Mouse (Mus musculus) lung, postnatal 0 days (tissue): Measurements from ENCODE around the gene Slc9a7. TPM values are rescaled to one million over a fixed set of nuclear protein-coding genes. Genes with fewer than 3 reads are reported as not detected.

ENCODE experiments used
- ATAC-seq: fragments of 200-750 bp; cut with Nextera tagmentation; 2 replicates; pipeline ENCODE4 v1.8.0; 2017; ENCODE audit warnings: moderate library complexity
- DNase-seq: peaks from one replicate; pipeline ENCODE4 v3.0.0-alpha.2; 2016; ENCODE audit warnings: low spot score
- H3K27ac ChIP-seq: fragments of 300-500 bp; sonication (generic); 2 replicates; pipeline ENCODE4 v1.5.1; 2014; ENCODE audit warnings: antibody characterized with exemption, mild to moderate bottlenecking, low read length, mixed read lengths
- H3K27me3 ChIP-seq: fragments of 300-500 bp; sonication (generic); replicated peaks from 2 replicates; pipeline ENCODE4 v1.6.1; 2014; ENCODE audit warnings: low read length, mixed read lengths; ENCODE audit not compliant: insufficient read depth
- H3K36me3 ChIP-seq: fragments of 300-500 bp; sonication (generic); 2 replicates; pipeline ENCODE4 v1.6.1; 2014; ENCODE audit warnings: low read length, mixed read lengths; ENCODE audit not compliant: insufficient read depth
- H3K4me1 ChIP-seq: fragments of 300-500 bp; sonication (generic); 2 replicates; pipeline ENCODE4 v1.6.1; 2014; ENCODE audit warnings: antibody characterized with exemption, low read depth, low read length, mixed read lengths; ENCODE audit not compliant: insufficient read depth
- H3K4me2 ChIP-seq: fragments of 300-500 bp; sonication (generic); replicated peaks from 2 replicates; pipeline ENCODE4 v1.6.1; 2014; ENCODE audit warnings: low read depth, mild to moderate bottlenecking, low read length, moderate library complexity, mixed read lengths
- H3K4me3 ChIP-seq: fragments of 300-500 bp; sonication (generic); 2 replicates; pipeline ENCODE4 v1.5.1; 2014; ENCODE audit warnings: low read depth, low read length
- H3K9ac ChIP-seq: fragments of 300-500 bp; sonication (generic); replicated peaks from 2 replicates; pipeline ENCODE4 v1.6.1; 2014; ENCODE audit warnings: low read depth, mild to moderate bottlenecking
- H3K9me3 ChIP-seq: fragments of 300-500 bp; sonication (generic); 2 replicates; pipeline ENCODE4 v1.6.1; 2016; ENCODE audit warnings: low read length, mixed read lengths
- CTCF ChIP-seq: IDR thresholded peaks from 2 replicates; pipeline ENCODE4 v1.5.1; 2016; ENCODE audit warnings: antibody characterized with exemption, mild to moderate bottlenecking
- EP300 ChIP-seq: IDR thresholded peaks from 2 replicates; pipeline ENCODE4 v1.6.1; 2016; ENCODE audit warnings: antibody characterized with exemption, mild to moderate bottlenecking, control low read depth
- whole genome bisulfite sequencing: fragments of 180-500 bp; shearing (Covaris S2); extraction: QIAGEN DNeasy Blood & Tissue Kit; methylation state at CpG from one replicate; pipeline ENCODE4 v1.1.7; 2014; 5-methylcytosine and 5-hydroxymethylcytosine counted together
- polyA plus RNA-seq: library from polyadenylated mRNA; unstranded; fragments of >200 nt; fragmentation: Nextera tagmentation; extraction: Ambion mirVana; gene quantifications from 2 replicates; pipeline ENCODE4 v1.2.1, GENCODE M21; 2015

Slc9a7 gene
- polyA plus RNA-seq, 1 experiment from 2014 or later, result 0.54 TPM

DNA sequence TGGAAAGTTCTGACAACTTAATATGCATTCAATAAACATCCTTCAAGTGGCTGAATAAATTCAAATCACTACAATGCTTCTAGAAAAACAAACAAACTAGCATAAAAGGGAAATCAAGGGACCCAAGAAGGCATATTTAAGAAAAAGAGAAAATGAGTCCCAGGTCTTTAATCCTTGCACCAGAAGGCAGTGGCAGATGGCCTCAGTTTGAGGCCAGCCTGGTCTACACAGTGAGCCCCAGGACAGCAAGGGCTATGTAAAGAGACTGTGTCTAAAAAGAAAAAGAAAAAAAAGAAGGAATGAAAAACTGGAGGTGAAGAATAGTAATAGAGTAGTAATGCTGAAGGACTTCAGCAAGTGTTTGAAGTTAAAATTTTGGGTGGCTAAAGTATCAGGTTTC is 162.7 kb downstream of the Slc9a7 start:
- TF ChIP-seq EP300 (no peak), CTCF (no peak)
- H3K9me3 ChIP-seq, result no peaks in the 10 kb centered on the region
- ATAC-seq (no peak), DNase-seq (no peak)
- no peaks in the 10 kb centered on the region for H3K36me3 ChIP-seq
- H3K9ac ChIP-seq, result no peak overlapping the region
- H3K4me2 ChIP-seq, result no peak overlapping the region
- H3K4me3 ChIP-seq, result no peak overlapping the region
- H3K27me3 ChIP-seq, result no peaks in the 10 kb centered on the region
- no peaks in the 10 kb centered on the region for H3K4me1 ChIP-seq
- no peak overlapping the region for H3K27ac ChIP-seq

DNA sequence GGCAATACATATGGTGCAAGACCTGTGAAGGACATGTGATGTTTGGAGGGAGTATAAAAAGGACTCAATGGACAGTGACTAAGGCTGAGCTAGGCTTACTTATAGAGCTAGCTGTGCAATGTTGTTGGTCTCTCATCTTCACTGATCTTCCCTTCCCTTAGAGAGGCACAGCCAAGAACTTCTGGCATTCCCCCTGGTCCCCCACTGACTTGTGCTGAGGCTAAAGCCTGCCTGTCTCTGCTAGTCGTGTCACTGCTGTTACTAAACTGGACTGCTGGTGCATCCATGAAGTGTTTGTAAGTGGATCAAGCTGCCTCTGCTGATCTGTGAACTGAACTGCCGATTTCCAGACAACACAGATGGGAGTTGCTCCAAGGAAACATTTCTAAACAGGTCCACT is 166.1 kb downstream of the Slc9a7 start:
- WGBS, result 51% methylated on average over 2 of the region's 2 CpGs
- Histone ChIP-seq H3K4me1 (no peaks in the 10 kb centered on the region), H3K27me3 (no peaks in the 10 kb centered on the region), H3K36me3 (no peaks in the 10 kb centered on the region), H3K4me3 (no peak overlapping the region), H3K27ac (no peak overlapping the region), H3K9me3 (no peaks in the 10 kb centered on the region), H3K9ac (no peak overlapping the region), H3K4me2 (no peak overlapping the region)
- ATAC-seq, result no peak
- TF ChIP-seq EP300 (no peak), CTCF (no peak)
- no peak for DNase-seq

DNA sequence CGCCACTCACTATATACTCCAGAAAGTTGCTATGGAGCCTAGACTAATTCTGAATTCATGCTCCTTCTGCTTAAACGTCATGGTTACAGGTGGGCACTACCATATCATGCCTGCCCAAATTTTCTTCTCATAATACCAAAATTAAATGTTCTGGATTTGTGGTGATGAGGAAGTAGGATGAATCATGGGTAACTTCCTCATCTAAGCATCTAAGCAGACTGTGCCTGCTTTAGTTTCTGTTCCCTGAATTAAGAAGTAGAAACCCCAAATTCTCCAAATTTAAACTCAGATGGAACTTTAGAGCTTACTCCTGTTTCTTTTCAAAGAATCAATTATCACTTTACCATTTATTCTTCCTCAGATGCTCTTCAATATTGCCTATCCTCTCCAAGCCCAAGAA is 173.9 kb downstream of the Slc9a7 start:
- DNase-seq, result no peak
- H3K9ac ChIP-seq, result no peak overlapping the region
- H3K4me2 ChIP-seq, result no peak overlapping the region
- no peak overlapping the region for H3K27ac ChIP-seq
- H3K27me3 ChIP-seq, result no peaks in the 10 kb centered on the region
- H3K9me3 ChIP-seq, result no peaks in the 10 kb centered on the region
- no peak for ATAC-seq
- no peaks in the 10 kb centered on the region for H3K36me3 ChIP-seq
- no peak overlapping the region for H3K4me3 ChIP-seq
- 78% methylated on average over 2 of the region's 2 CpGs for WGBS
- no peaks in the 10 kb centered on the region for H3K4me1 ChIP-seq
- TF ChIP-seq CTCF (no peak), EP300 (no peak)

DNA sequence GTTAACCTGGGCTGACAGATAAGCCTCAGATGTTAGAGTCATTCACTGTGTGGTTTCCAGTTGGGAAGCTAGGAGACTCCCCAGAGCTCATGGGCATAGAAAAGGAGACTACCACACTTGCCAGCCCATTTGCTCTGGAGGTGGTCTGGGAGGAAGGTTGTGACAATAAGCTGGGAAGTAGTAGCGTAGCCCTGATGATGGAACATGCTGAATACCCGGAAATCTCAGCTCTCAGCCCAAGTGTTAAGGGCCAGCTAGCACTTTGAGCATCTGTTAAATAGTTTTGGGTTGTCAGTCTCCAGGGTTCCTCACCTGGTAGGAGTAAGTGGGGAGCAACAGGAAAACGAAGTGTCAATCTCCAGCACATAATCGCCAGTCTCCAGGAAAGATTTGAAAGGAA is 221.4 kb downstream of the Slc9a7 start:
- Histone ChIP-seq H3K27ac (no peak overlapping the region), H3K4me3 (no peak overlapping the region), H3K9ac (no peak overlapping the region), H3K36me3 (no peaks in the 10 kb centered on the region), H3K4me2 (no peak overlapping the region), H3K9me3 (no peaks in the 10 kb centered on the region), H3K4me1 (no peaks in the 10 kb centered on the region), H3K27me3 (no peaks in the 10 kb centered on the region)
- WGBS, result 49% methylated on average over 4 of the region's 4 CpGs
- ATAC-seq (no peak), DNase-seq (no peak)
- TF ChIP-seq CTCF (no peak), EP300 (no peak)

DNA sequence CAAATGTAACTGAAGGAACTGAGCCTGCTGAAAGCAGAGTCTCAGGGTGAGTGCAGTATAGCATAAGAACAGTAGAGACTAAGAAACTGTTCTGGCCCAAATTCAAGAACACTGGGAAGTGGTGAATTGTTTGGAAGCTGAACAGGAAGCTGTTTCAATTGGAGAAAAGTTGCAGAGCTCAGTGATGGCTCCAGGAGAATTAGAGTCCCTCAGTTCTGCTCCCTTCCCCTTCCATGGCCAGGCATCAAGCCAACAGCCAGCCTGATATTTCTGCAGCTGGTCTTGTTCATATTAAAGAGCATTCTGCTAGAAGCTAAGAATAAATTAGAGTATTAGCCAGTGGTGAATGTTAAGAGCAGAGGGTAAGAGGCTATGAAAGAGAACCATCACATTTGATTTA is 225.0 kb downstream of the Slc9a7 start:
- TF ChIP-seq CTCF (no peak), EP300 (no peak)
- H3K9ac ChIP-seq, result no peak overlapping the region
- H3K36me3 ChIP-seq, result no peaks in the 10 kb centered on the region
- no peak for DNase-seq
- no peak overlapping the region for H3K4me2 ChIP-seq
- H3K27me3 ChIP-seq, result no peaks in the 10 kb centered on the region
- ATAC-seq, result no peak
- H3K4me1 ChIP-seq, result no peaks in the 10 kb centered on the region
- H3K9me3 ChIP-seq, result no peaks in the 10 kb centered on the region
- H3K4me3 ChIP-seq, result no peak overlapping the region
- H3K27ac ChIP-seq, result no peak overlapping the region

DNA sequence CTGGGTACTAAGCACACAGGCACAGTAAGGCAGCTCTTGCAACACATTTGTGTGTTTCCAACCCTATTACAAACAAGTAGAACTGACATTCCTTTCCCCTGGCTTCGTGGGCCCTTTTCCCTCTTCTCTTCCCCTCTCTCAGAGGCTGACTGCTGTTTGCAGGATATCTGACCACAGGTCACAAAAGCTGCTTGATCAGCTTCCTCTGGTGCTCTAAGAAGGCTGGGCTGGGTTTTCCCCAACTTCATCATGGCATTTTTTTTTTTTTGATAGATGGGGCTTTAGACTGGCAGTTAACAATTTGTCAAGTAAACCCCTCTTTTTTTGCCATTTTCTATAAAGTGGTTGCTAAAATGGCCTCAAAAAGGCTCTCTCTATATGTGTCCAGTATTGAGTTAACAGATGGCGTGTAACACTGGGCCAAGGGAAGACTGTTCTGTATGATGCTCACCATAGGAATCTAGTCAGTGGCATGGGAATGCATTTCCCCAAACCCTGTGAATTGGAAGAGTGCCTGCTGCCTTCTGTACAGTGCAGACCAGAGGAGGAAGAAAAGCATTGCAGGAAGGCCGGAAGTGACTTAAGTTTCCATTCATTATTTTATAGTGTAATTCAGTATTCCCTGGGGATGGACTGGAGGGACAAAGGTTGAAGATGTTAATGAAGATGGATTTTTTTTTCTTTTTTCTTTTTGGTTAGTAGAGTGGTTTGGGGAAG is 229.7 kb downstream of the Slc9a7 start:
- ATAC-seq, result no peak
- Histone ChIP-seq H3K36me3 (no peaks in the 10 kb centered on the region), H3K27ac (no peak overlapping the region), H3K4me3 (no peak overlapping the region), H3K9me3 (no peaks in the 10 kb centered on the region), H3K27me3 (no peaks in the 10 kb centered on the region), H3K9ac (no peak overlapping the region), H3K4me1 (no peaks in the 10 kb centered on the region), H3K4me2 (no peak overlapping the region)
- TF ChIP-seq CTCF, result no peak
- TF ChIP-seq EP300, result no peak
- DNase-seq, result no peak
- 35% methylated on average over 3 of the region's 3 CpGs for WGBS
